Mouse (Mus musculus) heart, adult 2 months (tissue): ENCODE results near the gene Polk. TPM values are rescaled to one million over a fixed set of nuclear protein-coding genes. Genes with fewer than 3 reads are reported as not detected.

ENCODE experiments used
- DNase-seq, 2 experiments: peaks; one replicate each; pipeline ENCODE4 v3.0.0; 2021
- H3K27ac ChIP-seq: fragments of 200-600 bp; 2 replicates; pipeline ENCODE4 v1.8.1; 2022
- H3K27me3 ChIP-seq: fragments of 200-500 bp; 2 replicates; pipeline ENCODE4 v1.6.1; 2012; ENCODE audit warnings: mild to moderate bottlenecking, low read length, inconsistent platforms, mixed read lengths; ENCODE audit not compliant: control insufficient read depth, insufficient read depth
- H3K36me3 ChIP-seq: fragments of 200-500 bp; 2 replicates; pipeline ENCODE4 v1.6.1; 2012; ENCODE audit warnings: low read length, inconsistent platforms; ENCODE audit not compliant: control insufficient read depth, insufficient read depth
- H3K4me1 ChIP-seq: fragments of 200-500 bp; 2 replicates; pipeline ENCODE4 v1.6.1; 2011; ENCODE audit warnings: low read length; ENCODE audit not compliant: control insufficient read depth, insufficient read depth
- H3K4me3 ChIP-seq: fragments of 200-600 bp; 2 replicates; pipeline ENCODE4 v1.8.1; 2022
- H3K79me2 ChIP-seq: fragments of 200-500 bp; replicated peaks from 2 replicates; pipeline ENCODE4 v1.6.1; 2012; ENCODE audit warnings: mild to moderate bottlenecking, inconsistent platforms, low read length, moderate library complexity, mixed read lengths; ENCODE audit not compliant: control insufficient read depth, insufficient read depth
- H3K9ac ChIP-seq: fragments of 200-500 bp; 2 replicates; pipeline ENCODE4 v1.6.1; 2012; ENCODE audit warnings: low read depth, mild to moderate bottlenecking, control low read depth, inconsistent platforms, low read length, mixed read lengths
- CTCF ChIP-seq: fragments of 200-600 bp; IDR thresholded peaks from 2 replicates; pipeline ENCODE4 v1.8.1; 2022; ENCODE audit warnings: antibody characterized with exemption, mild to moderate bottlenecking, moderate library complexity
- EP300 ChIP-seq: fragments of 200-500 bp; IDR thresholded peaks from 2 replicates; pipeline ENCODE4 v1.6.1; 2011; ENCODE audit warnings: low read depth, low read length, control low read depth; ENCODE audit not compliant: insufficient read depth
- POLR2A ChIP-seq: fragments of 200-500 bp; IDR thresholded peaks from 2 replicates; pipeline ENCODE4 v1.6.1; 2011; ENCODE audit warnings: mild to moderate bottlenecking, low read depth, low read length, control low read depth; ENCODE audit not compliant: insufficient read depth
- WGBS: fragments of 180-500 bp; shearing (Covaris S2); methylation state at CpG from one replicate; pipeline ENCODE4 v1.1.7; 2018; 5-methylcytosine and 5-hydroxymethylcytosine counted together
- intact Hi-C: fragments of 180-260 bp; cut with DNase I; formaldehyde crosslinking; loops from one replicate; pipeline ENCODE4 v1.15.1; 2025
- polyA plus RNA-seq: library from polyadenylated mRNA; depleted of rRNA; stranded (reverse); fragments of >200 nt; gene quantifications from 2 replicates; pipeline ENCODE4 v1.2.3, GENCODE M21; 2012
- total RNA-seq, 2 experiments: library from RNA; stranded (reverse); gene quantifications; 2 replicates each; pipeline ENCODE4 v1.2.3; 2021

Gene Polk
- total and polyA plus RNA-seq, 3 experiments, result 1.1 to 5.2 (median 4.1) TPM

DNA sequence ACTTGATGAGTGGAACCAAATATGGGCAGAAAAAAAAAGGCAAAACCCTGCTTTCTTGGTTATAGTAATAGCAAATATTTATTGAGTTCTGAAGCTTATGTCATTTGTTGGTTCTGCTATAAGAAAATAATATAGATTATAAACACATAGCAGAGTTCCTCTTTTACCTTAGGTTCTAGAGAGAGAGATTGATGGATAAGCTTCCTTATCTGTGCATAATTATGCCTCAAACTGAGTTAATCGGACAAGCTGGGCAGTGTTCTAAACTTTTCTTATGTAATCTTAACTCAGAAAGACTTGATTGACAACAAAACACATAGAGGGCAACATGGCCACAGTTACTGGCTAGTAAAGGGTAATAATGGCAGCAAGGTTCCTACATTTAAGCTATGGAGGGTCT is 4.9 kb upstream of the Polk start:
- H3K36me3 ChIP-seq, result peaks cover 9% of the 10 kb centered on the region
- H3K27ac ChIP-seq, result no peak overlapping the region
- no peak for TF ChIP-seq CTCF
- no peak for TF ChIP-seq EP300
- no peak for TF ChIP-seq POLR2A
- WGBS, result 51% methylated on average over 1 of the region's 1 CpGs
- H3K9ac ChIP-seq, result no peak overlapping the region
- no peak overlapping the region for H3K4me3 ChIP-seq
- H3K4me1 ChIP-seq, result peaks cover 2% of the 10 kb centered on the region; the same call in 1 of the 2 replicates
- DNase-seq, result no peak
- H3K79me2 ChIP-seq, result peaks cover 3% of the 10 kb centered on the region; the same call in 1 of the 2 replicates
- intact Hi-C loops, result no loop called here
- no peaks in the 10 kb centered on the region for H3K27me3 ChIP-seq

DNA sequence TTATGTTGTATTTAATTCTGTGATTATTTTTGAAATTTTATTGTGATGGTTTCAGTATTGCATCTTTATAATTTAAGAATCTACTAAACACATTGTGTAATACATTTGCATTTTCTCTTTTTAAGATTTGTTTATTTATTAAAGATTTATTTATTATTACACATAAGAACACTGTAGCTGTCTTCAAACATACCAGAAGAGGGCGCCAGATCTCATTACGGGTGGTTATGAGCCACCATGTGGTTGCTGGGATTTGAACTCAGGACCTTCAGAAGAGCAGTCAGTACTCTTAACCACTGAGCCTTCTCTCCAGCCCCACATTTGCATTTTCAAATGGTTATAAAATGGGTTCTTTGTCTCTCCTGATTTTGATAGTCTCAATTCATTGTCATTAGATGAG is 2.1 kb upstream of the Polk start:
- peaks cover 9% of the 10 kb centered on the region for H3K36me3 ChIP-seq
- DNase-seq, result no peak
- H3K4me1 ChIP-seq, result peaks cover 2% of the 10 kb centered on the region; the same call in 1 of the 2 replicates
- TF ChIP-seq CTCF (peak; percentile 65), EP300 (no peak)
- peak overlapping the region; percentile 95; the same call in 1 of the 2 replicates for H3K27ac ChIP-seq
- no peak overlapping the region for H3K9ac ChIP-seq
- 51% methylated on average over 2 of the region's 2 CpGs for WGBS
- H3K27me3 ChIP-seq, result no peaks in the 10 kb centered on the region
- intact Hi-C loops, result loop anchor here (5.0 kb wide), 1 partner anchor 157 kb away; the partner anchor contains the start of gene Poc5
- peaks cover 3% of the 10 kb centered on the region for H3K79me2 ChIP-seq
- H3K4me3 ChIP-seq, result no peak overlapping the region

DNA sequence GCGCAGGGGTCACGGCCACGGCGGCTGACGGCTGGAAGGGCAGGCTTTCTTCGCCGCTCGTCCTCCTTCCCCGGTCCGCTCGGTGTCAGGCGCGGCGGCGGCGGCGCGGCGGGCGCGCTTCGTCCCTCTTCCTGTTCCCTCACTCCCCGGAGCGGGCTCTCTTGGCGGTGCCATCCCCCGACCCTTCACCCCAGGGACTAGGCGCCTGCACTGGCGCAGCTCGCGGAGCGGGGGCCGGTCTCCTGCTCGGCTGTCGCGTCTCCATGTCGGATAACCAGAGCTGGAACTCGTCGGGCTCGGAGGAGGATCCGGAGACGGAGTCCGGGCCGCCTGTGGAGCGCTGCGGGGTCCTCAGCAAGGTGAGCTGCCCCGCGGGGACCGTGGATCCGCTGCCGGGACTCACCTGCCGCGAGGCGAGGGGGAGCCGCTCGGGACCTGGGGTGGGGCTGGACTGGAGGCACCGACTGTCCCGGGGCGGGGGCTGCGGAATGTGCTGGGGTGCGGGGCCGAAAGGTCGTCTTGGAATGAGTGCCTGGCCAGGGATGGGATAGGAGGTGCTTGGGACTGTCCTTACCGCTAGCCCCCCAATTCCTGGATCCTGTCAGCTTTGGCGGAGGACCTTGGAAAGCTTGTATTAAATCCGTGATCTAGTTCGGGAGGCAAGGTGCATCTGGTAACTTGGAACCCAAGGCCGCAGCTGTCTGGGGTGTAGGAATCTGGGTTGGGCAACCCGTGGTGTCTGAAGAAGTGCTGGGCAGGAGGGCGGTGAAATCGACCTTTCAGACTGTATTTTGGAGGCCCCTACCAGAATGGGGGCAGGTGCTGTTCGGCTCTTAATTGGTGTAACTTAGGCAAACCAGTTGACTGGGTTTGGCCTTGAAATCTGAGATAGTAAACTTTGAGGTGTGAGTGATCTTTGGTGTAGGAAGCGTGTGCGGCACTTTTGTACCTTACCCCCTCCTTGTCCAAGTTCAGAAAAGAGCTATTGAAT is 817 bp upstream of the Polk start:
- intact Hi-C loops, result loop anchor here (2.0 to 5.0 kb wide), 4 partner anchors 32 to 156 kb away; partner anchors contain the start of gene Poc5

DNA sequence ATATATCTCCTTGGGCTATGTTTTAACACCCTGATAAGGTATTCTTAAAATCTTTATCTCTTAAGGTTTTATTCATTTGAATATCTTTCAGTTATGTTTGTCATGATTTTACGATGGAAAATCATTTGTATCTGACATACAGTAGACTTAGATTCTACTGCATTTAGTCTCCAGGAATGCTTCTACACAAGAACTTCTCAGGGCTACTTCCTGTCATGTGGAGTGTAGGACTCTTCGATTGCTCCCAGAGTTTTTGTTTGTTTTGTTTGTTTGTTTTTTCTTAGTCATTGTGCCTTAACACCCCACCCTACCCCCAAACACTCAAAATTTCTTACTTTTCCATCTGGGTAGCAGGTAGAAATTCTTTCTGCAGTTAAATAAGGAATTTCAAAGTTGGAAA is 998 bp downstream of the Polk start:
- 23% methylated on average over 2 of the region's 2 CpGs for WGBS
- H3K9ac ChIP-seq, result no peak overlapping the region
- H3K36me3 ChIP-seq, result peaks cover 6% of the 10 kb centered on the region

More for the DNA sequence above, 817 bp upstream of the Polk start:
- Histone ChIP-seq H3K4me1 (peaks cover 2% of the 10 kb centered on the region; the same call in 1 of the 2 replicates), H3K4me3 (peak overlapping the region; percentile 82), H3K79me2 (peaks cover 3% of the 10 kb centered on the region), H3K36me3 (peaks cover 9% of the 10 kb centered on the region), H3K27ac (peak overlapping the region; percentile 95), H3K27me3 (no peaks in the 10 kb centered on the region), H3K9ac (peak overlapping the region; percentile 94)
- under 1% methylated on average over 73 of the region's 73 CpGs for WGBS
- TF ChIP-seq EP300 (no peak), CTCF (no peak), POLR2A (no peak)
- DNase-seq, result peak in 1 of 2 experiments; percentile 70

DNA sequence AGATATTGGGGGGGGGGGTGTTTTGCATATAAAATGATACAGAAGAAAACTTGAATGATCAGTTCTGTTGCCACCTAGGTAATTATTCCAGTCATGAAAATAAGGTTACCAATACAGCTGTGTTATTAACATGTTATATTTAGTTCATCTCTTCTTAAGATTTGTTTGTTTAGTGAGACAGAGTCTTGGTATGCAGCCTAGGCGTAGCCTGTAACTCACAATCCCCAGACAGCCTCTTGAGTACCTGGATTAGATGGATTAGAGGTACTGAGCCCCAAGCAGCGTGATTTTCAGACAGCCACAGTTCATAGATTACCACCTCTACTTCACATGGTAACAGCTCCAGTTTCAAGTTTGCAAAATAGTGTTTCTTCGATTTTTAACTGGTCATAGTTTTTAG is 4.3 kb downstream of the Polk start:
- H3K36me3 ChIP-seq, result no peaks in the 10 kb centered on the region
- no peaks in the 10 kb centered on the region for H3K27me3 ChIP-seq
- H3K27ac ChIP-seq, result no peak overlapping the region
- H3K4me3 ChIP-seq, result no peak overlapping the region
- H3K4me1 ChIP-seq, result peaks cover 1% of the 10 kb centered on the region; the same call in 1 of the 2 replicates
- intact Hi-C loops, result loop anchor here (10.0 kb wide), 1 partner anchor 137 kb away; the partner anchor contains the start of gene Hmgcr
- 85% methylated on average over 3 of the region's 3 CpGs for WGBS
- H3K9ac ChIP-seq, result no peak overlapping the region
- no peak for TF ChIP-seq CTCF
- no peak for DNase-seq
- H3K79me2 ChIP-seq, result no peaks in the 10 kb centered on the region; the same call in 1 of the 2 replicates

More for the DNA sequence above, 998 bp downstream of the Polk start:
- intact Hi-C loops, result loop anchor here (5.0 kb wide), 1 partner anchor 154 kb away; the partner anchor contains the start of gene Poc5
- no peak for TF ChIP-seq EP300
- TF ChIP-seq CTCF, result no peak
- TF ChIP-seq POLR2A, result no peak
- Histone ChIP-seq H3K27ac (no peak overlapping the region), H3K27me3 (no peaks in the 10 kb centered on the region), H3K79me2 (peaks cover 3% of the 10 kb centered on the region), H3K4me1 (peaks cover 2% of the 10 kb centered on the region; the same call in 1 of the 2 replicates), H3K4me3 (peak overlapping the region; percentile 82)
- no peak for DNase-seq
